Mouse (Mus musculus): ENCODE measurements around the gene Sh3d21.

Gene Sh3d21

GRCm38 (mm10) chr4:126105131-126105783 lies 58.0 kb downstream of the Sh3d21 start:
- no peak for DNase-seq

GRCm38 (mm10) chr4:126104261-126105075 lies 58.8 kb downstream of the Sh3d21 start:
- DNase-seq = no peak

GRCm38 (mm10) chr4:126103590-126104068 lies 59.7 kb downstream of the Sh3d21 start, which contains the start of gene Stk40:
Gene Stk40, plus strand, starts transcription at chr4:126103957.
- peak; percentile 95 for DNase-seq

GRCm38 (mm10) chr4:126103057-126103581 lies 60.2 kb downstream of the Sh3d21 start:
- DNase-seq = peak; percentile 91

GRCm38 (mm10) chr4:126102061-126102841 lies 61.0 kb downstream of the Sh3d21 start:
- DNase-seq = peak; percentile 58

- no peak for DNase-seq
Observed at GRCm38 (mm10) chr4:126100764-126101163, 62.5 kb downstream of the Sh3d21 start.

Data from right cerebral cortex, adult 18-20 months (tissue).